Mouse (Mus musculus) left cerebral cortex, postnatal 10 days (tissue): ENCODE results near the gene Ece1. TPM values are rescaled to one million over a fixed set of nuclear protein-coding genes. Genes with fewer than 3 reads are reported as not detected.

Experiments
- DNase-seq, 2 experiments: peaks; one replicate each; pipeline ENCODE4 v3.0.0; 2021 to 2022; ENCODE audit warnings: low spot score in 2 of 2, mixed read lengths in 1 of 2; ENCODE audit errors: extremely low spot score in 1 of 2
- intact Hi-C: fragments of 180-260 bp; cut with DNase I; formaldehyde crosslinking; loops from one replicate; pipeline ENCODE4 v1.15.1; 2025
- total RNA-seq, 2 experiments: library from RNA; stranded (reverse); gene quantifications; 2 replicates each; pipeline ENCODE4 v1.2.3; 2021

The Ece1 gene
- total RNA-seq, 2 experiments from 2014 or later: 58.6 to 65.2 TPM

DNA sequence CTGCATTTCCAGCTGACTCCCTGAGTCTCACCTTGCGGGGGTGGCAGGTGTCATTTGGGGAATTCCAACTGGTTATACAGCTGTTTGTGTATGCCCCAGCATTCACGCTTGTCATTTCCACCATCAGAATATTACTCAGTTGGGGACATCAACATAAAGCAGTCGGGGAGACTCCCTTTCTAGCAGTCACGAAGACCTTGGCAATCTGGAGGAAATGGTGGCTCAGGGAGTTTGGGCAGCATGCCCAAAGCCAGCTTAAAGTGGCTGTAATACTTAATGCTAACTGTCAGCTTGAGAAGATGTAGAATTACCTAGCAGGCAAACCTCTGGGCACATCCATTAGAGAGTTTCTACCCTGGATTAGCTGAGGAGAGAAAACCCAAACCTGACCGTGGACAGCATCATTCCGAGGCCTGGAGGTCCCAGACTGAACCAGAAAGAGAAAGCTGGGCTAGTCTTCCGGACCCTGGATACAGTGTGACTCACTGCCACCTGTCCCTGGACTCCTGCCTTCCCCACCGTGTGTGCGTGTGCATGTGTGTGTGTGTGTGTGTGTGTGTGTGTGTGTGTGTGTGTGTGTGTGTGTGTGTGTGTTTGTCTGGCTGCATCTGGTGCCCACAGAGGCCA is 13.5 kb downstream of the Ece1 start:
- DNase-seq: no peak
- intact Hi-C loops: no loop called here

DNA sequence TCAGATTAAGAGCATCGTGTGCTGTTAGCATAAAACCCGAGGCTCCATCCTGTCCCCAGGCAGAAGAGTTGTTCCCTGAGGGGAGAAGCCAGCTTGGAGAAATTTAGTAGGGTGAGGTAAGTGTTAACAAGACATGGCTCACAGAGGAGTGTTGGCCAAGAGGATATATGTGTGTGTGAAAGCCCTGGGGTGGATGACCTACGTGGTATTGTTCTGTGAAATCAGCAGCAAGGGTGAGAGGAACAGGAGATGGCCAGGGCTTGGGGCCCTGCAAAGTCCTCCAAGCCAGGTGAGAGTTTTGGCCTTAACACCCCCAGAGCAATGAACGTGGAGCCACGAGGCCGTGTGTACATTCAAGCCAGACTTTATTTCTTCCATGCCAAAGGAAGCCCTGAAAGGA is 14.8 kb downstream of the Ece1 start:
- intact Hi-C loops: no loop called here
- DNase-seq: no peak

DNA sequence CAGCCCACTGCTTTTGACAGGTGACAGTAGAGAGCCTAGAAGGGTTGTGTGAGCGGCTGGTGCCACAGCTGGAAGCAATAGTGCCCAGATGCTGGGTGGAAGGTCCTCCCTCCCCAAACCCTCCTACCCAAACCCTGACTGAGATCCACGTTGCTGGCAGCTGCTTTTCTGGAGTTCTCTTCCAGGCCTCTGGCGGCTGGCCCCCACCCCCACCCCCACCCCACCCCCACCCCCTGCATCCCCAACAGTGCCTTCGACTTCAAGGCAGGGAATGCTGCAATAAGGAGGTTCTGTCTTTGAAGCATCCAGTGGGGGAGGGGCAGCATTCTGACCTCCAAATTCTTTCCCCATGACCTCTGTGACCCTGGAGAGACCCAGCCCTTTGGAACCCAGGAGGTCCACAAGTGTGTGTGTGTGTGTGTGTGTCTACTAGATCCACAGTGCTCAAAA is 15.4 kb downstream of the Ece1 start:
- DNase-seq: peak in 1 of 2 experiments; percentile 68
- intact Hi-C loops: no loop called here

DNA sequence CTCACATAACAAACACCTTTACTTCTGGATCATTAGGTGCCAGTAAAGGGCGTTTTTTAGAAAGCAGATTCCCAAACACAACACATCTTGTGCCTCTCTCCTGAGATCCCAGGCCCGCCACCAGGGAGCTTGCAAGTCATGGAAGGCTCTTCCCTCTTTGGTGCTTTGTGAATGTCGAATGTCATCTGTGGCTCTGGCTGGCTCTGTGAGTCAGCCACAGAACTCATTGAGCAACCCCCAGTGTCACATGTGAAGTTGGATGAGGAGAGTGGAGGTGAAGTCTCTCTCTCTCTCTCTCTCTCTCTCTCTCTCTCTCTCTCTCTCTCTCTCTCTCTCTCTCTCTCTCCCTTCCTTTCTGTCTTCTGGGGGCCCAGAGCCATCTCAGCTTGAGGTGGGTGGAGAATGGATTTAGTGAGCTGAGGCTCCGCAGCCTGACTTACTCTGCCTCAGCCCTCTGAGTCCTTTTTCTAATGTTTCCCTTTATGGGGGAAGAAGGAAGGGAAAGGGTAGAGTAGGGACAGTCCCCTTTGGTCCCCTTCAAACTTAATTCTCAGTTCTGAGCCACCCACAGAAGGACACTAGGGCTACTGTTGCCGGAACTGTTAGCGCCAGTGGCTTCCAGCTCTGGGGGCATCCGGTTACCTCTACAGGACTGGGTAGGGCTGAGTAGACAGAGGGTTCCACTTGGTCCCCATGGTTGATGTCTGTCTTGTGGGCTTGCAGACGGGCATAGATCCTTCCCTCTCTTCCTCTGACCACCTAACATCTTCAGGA is 17.5 kb downstream of the Ece1 start:
- intact Hi-C loops: no loop called here

DNA sequence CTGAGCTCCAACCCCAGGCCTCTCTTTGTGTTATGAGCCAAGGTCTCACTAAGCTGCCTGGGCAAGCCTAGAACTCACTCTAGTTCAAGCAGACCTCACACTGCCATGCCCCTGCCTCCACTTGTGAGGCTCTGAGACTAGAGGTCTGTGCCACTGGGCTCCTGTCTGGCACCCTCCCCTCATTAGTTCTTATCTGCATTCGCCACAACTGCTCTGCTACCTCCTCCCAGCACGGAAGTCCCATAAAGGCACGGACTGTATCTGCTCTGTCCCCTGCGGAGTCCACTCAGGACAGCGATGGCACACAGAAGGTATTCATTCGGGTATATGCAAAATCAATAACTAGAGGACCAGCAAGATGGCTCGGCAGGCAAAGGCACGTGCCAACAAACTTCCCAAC is 19.4 kb downstream of the Ece1 start:
- no peak for DNase-seq
- intact Hi-C loops: no loop called here

More for the DNA sequence above, 17.5 kb downstream of the Ece1 start:
- DNase-seq: no peak

DNA sequence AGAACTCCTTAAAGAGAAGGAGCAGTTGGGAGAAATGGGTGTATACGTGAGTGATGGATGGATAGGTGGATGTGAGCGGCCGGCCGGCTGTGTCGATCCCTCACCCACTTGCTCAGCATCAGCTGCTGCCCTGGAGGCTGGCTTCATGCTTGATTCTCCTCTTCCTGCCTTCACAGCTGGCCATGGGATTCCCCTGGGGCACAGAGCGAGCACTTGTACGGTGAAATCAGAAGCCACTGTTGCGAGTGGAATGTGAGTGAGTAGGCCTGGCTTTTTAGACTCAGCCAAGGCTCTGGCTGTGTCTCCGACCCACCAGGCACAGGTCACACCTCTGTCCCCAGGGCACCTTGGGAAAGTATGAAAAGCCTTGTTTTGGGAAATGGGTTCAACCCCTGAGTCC is 20.6 kb downstream of the Ece1 start:
- intact Hi-C loops: no loop called here
- peak in 1 of 2 experiments; percentile 67 for DNase-seq

DNA sequence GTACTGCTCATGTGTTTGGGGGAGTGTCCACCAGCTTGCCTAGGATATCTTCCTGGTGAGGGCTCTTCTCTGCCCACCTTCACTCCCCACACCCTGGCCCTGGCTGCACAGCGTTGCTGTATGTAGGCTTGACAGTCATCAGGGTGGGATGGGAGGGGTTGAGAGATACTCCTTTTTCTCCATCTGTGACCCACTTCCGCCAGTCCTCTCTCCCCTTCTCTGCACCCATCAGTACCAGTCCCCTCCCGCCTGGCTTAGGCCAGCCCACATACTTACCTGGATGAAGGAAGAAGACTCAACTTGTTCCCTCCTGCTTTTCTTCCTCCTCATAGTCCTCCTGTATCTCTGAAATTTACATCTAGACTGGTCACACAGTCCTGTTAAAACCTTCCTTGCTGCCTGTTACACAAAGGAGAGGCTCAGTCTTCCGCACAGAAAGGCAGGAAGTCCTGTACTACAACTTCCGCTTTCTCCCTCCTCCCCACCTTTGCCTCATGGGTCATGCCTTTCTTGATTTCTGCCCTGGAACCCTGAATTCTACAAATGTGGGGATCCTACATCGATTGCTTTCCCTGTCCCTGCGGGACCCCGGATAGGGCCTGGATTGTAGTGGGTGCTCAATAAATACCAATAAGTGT is 21.6 kb downstream of the Ece1 start:
- no peak for DNase-seq
- intact Hi-C loops: no loop called here

DNA sequence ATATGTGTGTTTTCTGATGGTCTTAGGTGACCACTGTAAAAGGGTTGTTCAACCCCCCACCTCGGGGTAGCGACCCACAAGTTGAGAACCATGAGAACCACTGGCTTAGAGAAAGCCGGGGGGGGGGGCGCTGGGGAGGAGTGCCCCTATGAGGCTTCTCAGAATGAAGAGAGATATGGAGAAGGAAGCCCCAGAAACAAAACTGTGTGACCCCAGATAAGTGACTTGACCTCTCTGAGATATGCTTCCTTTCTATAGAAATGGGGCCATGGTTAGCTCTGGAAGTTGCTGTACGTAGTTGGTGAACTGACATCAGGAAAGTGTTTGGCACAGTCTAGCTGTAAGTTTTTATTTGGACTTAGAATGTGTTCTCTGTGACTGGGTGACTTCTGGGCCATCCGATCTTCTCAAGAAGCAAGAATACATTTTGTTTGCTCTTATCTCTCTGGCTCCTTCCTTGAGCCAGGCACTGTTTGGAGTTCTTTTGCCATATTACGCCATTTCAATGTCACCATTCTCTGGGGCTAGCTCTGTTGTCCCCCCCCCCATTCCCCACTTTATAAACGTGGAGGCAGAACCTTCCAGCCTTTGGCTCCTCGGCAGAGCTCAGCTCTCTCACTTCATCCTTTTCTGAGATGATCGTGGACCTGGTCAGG is 25.4 kb downstream of the Ece1 start:
- no peak for DNase-seq
- intact Hi-C loops: no loop called here

DNA sequence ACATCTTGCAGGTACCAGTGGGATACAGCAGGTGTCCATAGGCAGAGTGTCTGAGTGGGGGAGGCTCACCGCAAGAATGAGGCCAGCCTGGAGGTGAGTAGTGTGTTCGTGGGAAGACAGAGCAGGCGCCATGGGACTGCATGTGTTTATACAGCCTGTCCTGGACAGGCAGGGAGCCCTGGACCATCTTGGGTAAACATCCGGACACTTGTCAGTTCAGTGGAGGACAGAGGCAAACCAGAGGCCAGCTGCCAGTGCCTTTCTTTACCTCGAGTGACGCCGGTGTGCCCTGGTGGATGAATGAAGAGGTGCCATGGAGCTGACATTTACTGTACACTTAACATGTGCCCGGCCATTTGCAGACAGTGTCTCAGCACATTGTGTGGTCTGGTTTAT is 26.0 kb downstream of the Ece1 start:
- intact Hi-C loops: no loop called here
- peak in 1 of 2 experiments; percentile 74 for DNase-seq

DNA sequence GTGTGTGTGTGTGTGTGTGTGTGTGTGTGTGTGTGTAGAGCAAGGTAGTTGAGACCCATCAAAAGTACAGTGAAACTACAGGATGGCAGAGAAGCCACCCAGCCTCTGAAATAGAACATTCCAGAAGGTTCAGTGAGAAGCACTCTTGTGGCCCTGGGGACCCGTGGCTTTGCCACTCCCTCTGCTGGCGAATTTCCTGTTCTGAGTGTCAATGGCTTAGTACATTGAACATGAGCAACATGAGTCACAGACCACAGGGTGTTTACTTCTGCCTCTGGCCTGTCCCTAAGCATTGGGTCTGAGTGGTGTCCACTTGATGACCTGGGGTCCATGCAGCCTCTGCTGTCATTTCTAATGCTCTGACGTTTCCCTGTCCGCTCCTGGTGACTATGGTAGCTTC is 28.6 kb downstream of the Ece1 start:
- intact Hi-C loops: no loop called here
- DNase-seq: peak in 1 of 2 experiments; percentile 49

DNA sequence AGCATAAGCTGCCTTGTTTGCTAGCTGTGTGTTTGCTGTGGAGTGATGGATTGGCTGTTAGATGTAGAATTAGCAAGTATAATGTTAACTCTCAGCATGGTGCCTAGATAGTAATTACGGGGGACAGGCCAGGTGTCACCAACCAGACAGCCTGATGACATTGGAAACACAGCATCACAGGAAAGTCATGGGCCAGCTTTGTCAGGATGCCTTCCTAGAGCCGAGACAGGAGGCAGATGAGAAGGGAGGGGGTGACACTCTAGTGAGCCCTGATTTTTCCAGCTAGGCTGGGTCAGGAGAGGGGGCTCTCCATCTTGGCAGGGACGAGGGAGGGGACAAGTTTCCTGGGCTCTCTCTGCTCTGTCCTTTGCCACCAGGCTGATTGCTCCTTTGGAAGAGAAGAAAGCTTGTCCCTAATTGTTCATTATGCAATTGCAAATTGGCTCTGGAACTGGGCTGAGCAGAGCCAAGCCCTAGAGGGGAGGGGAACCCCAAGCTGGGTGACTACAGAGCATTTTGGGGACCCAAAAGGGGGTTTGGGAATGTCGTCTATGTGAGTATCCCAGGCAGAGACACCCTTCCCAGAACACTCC is 29.6 kb downstream of the Ece1 start:
- intact Hi-C loops: no loop called here
- DNase-seq: peak in 1 of 2 experiments; percentile 49

DNA sequence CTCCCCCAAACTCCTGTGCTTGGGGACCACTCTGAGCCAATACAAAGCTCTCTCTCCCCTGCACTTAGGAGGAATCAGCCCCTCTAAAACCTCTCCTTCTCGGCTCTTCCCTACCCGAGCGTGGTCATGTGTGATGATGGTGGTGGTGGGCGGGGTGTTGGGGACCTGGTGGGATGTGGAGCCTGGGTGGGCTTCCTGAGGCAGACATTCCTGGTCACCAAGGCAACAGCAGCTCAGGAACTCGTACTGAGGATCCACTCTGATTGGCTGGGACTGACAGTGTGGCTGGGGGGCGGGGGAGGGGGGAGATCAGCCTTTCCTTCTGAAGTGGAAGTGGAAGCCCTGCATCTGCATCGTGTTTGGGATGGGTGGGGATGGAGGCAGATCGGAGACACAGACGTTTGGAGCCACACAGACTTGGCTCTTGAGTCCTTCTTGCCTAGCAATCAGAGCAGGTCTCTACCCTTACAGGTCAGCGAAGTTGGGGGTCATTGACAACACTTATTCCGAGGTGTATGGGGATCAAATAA is 30.7 kb downstream of the Ece1 start:
- peak in 1 of 2 experiments; percentile 54 for DNase-seq
- intact Hi-C loops: no loop called here

DNA sequence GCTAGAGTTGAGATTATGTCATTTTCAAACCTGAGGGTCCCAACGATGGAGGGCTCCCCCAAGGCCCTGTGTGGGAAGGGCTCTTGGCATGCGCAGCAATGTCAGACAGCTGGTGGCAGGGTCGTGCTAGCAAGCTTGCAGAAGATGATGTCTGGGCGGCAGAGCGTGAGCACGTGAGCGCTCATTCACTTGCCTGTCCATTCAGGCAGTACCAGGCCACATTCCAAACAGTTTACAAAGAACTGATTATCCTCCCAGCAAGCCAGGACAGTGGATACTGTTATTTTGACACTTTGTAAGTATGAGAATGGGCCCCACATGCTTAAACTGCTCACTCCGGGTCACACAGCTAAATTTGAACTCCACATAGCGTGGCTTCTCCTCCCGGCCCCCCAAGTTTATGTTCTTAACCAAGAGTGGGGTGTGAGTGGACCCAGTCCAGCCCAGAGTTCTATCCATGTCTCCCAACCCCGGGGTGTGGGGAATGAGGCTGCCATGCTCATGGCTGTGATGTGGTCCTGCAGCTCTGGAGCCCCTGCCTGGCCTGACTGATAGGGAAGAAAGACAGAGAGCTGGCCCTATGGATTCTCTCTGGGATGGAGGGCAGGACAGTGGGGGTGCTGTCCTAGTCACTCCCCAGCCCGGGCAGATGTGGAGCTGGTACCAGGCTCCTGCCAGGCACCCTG is 34.7 kb downstream of the Ece1 start:
- intact Hi-C loops: no loop called here
- peak in 1 of 2 experiments; percentile 52 for DNase-seq

DNA sequence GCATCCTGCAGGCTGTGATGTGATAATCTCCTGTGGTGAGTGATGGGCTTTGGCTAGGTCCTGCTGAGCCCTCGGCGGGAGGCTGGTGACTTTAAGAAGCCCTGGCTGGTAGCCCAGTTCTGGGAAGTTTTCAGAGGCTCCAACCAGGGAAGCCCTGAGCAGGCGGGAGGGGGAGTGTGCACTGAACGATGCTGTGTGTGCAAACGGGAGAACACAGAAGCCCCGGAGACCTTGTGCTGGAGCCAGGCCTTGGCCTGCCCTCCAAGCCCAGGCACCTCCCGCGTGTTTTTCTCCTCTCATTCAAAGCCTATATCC is 35.2 kb downstream of the Ece1 start:
- intact Hi-C loops: no loop called here
- peak; percentile 75 to 82 for DNase-seq

DNA sequence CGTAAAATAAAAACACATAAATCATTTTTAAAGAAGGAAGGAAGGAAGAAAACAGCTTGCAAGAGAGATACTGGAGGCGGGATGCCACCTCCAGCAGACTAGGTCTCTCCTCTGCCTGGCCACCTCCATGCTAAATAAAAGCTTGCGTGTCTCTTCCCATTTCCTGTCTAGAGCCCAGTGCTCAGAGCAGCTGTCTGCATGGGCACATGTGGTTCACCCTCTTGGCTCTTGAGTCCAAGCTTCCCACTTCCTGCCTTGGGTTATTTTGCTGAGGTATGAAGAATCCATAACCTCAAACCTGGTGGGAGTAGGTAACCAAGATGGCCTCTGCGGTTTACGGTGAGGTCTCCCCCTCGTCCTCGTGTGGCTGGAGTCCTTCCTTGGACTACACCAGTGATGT is 36.5 kb downstream of the Ece1 start:
- intact Hi-C loops: no loop called here
- no peak for DNase-seq

DNA sequence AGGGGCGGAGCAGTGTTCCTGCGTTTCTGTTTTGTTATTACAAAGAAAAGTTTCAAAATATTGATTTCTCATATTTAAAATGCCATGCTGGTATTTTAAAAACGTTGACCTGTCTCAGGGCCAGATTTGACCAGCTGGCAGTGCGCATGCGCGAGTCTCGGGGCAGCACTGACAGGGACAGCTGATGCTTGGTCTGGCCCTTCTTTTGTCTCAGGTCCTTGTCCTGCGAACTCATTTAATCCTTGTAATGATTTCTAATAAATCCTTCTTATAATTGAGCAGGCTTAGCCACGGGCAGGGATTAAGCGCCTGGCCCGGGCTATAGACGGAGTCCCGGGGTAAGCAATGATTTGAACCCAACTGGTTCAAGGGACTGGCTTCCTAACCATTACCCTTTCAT is 40.2 kb downstream of the Ece1 start:
- DNase-seq: no peak
- intact Hi-C loops: no loop called here

DNA sequence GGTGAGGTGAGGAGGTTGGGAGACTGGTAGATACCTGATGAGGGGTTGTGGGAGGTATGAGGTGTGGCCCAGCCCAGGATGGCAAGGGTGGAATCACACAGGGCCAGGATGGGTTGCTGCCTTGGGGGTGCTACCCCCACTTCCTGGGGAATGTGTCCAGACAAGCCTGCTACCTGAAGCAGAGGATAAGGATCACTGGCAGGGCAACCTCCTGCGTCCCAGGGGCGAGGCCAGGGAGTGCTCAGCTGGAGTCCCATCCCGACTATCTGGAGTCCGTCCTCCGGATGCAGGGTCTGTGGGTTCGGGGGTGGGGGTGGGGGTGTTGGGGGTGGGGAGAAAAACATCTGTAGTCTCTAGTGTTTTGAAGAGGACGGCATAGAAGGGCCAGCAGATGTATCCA is 40.8 kb downstream of the Ece1 start:
- intact Hi-C loops: no loop called here
- DNase-seq: no peak

DNA sequence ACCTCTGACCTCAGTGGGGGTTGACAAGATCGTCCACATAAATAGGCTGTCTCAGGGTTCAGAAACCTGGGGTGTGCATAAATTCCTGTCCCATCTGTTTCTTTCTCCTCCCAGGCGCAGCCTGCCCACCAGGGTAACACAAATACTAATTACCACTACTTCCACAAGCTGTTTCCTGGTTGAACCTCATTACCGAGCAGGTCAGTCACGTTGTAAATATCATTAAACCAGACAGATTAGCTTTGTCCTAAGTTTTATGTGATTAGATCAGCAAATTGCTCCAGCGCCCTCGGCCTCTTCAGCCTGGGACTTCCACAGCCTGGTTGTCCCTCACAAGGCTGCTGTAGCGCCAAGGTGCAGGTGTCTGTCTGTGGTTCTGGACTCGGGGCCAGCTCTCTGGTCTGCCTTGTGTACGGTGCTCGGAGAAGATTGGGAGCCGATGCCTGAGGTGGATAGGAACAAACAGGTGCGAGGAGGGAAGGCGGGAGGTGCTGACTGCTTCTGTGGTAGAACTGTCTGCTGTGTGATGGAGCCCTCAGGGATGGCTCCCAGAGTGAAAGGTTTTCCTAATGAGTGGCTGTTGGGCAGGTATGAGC is 43.0 kb downstream of the Ece1 start:
- no peak for DNase-seq
- intact Hi-C loops: no loop called here
